Mouse (Mus musculus) thymus, postnatal 10 days (tissue): ENCODE data around the gene Ciao2b.
"Not testable (repeated sequence)": the region's sequence is repeated elsewhere in the genome, so short reads cannot be mapped to it uniquely, and the experiment has no call there.

Source experiments
- DNase-seq, 2 experiments: peaks; one replicate each; pipeline ENCODE4 v3.0.0; 2021; ENCODE audit warnings: low spot score in 2 of 2

Gene Ciao2b

GRCm38 (mm10) chr8:104641426-104642323 lies at the start of gene Ciao2b:
Gene Ciao2b, minus strand, starts transcription at chr8:104641965.
- peak; percentile 81 for DNase-seq

DNA sequence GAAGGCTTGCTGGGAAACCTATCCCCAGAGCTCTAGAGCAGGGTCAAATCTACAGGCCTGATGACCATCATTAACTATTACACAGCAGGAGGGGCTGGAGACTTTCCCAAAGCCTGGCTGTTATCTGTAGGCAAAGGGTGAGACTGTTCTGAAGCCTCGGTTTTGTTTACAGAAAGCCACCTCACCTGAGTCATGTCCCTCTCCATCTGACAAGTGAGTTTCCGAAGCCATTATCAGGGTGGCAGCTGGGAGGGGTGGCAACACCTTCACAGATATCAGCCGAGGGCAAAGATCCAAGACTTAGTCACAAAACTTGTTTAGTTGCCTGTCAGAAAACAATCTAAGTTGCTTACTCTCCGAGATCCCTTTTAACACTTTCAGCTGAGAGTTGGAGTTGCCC lies 46.7 kb upstream of the Ciao2b start:
- no peak for DNase-seq

DNA sequence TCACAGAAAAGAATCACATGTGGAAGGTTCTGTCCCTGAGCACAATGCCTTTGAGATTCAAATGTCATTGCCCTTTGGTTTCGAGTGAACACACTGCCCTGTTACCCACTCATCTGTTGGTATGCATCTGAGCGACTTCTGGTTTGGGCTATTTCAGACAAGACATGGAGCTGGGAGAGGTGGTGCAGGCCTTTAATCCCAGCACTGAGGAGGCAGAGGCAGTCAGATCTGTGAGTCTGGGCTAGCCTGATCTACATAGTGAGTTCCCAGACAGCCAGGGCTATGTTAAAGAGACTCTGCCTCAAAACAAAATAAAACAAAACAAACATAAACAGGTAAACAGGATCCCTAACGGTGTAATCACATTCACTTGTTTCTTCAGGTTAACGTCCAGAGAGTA lies 13.8 kb upstream of the Ciao2b start:
- DNase-seq, result no peak

DNA sequence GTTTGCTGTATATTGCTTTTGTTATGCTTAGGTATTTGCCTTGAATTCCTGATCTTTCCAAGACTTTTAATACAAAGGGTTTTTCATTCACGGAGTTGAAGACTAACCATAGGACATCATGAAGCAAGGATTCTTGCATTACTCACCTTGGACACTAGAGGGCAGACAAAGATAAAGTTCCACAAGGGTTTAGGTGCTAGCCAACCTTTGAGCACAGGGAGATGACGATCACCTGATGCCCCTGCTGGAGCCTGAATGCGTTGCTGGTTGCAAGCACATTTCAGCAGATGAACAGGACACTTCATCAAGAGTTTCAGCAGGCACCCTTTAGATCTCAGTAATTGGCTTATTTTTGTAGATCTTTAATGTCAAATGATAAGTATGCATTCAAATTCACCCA lies 13.2 kb upstream of the Ciao2b start:
- peak; percentile 62 to 80 for DNase-seq

GRCm38 (mm10) chr8:104644187-104644586 lies 2.4 kb upstream of the Ciao2b start:
- DNase-seq, result not testable (repeated sequence)

DNA sequence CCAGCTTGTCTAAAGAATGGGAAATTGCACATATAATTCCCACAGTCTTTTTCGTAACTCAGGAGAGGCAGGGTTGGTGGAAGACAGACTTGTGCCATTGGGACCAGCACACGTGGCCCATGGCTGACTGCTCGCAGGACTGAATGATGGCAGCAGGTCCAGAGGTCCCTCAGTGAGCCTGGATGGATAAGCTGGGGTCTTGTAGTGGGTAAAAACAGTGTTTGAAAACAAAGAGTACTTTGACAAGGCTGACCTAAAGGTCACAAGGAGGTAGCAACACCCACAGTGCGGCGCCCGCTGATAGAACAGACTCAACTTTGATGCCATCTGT lies 524 bp upstream of the Ciao2b start:
- DNase-seq, result peak in 1 of 2 experiments; percentile 2

DNA sequence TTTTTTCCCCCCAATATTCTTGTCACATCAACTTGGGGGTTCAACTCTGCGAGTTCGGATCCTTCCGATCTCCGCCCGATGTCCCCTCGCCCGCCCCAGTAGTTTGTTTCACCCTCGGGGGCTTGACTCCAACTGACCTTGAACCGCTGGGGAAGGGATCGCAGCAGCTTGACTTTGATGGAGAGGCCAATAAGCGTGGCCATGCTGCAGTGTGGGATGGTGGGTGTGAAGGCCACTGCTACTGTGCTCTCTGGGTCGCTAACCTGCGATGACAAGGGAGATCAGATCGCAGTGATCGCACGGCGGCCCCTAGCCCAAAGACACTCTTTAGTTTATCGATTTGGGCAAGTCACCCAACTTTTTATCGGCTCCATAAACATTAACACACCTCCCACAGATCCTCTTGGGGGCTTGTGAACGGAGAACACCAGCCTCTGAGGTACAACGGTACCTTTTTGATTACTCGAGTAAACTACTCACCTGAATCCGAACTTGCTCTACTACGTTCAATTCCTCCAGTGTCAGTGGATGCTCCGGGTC lies 864 bp downstream of the Ciao2b start:
- peak; percentile 3 to 5 for DNase-seq

DNA sequence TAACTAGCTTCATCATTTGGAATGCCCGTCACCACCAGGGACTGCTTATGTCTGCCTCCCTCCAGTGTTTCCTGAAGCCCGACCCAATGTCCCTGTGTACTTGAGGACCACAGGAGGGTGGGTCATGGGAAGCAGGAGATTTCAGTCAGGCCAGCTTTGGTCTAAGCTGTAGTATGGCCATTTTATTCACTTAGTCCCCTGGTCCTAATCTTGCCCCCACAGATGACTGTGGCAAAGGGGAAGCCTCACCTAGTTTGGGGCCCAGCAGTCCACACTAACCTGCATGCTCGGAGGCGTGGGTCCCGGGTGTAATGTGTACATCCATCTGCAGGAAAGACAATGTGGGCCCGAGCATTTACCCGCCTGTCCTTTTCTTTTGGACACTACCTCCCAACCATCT lies 1.5 kb downstream of the Ciao2b start:
- DNase-seq, result peak in 1 of 2 experiments; percentile 2

DNA sequence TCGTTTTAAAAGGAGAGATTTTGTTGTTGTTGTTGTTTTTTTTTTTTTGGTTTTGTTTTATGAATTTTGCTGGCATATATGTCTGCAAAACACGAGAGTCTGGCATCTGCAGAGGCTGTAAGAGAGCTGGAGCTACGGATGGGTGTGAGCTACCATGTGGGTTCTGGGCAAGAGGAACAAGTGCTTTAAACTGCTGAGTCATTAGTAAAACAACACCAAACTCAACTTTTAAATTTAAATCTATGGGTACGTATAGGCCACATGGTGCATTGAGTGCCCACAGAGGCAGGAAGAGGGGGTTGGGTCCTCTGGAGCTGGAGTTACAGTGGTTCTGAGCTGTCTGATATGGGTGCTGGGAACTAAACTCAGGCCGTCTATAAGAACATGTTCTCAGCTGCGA lies 3.8 kb downstream of the Ciao2b start:
- DNase-seq, result no peak

DNA sequence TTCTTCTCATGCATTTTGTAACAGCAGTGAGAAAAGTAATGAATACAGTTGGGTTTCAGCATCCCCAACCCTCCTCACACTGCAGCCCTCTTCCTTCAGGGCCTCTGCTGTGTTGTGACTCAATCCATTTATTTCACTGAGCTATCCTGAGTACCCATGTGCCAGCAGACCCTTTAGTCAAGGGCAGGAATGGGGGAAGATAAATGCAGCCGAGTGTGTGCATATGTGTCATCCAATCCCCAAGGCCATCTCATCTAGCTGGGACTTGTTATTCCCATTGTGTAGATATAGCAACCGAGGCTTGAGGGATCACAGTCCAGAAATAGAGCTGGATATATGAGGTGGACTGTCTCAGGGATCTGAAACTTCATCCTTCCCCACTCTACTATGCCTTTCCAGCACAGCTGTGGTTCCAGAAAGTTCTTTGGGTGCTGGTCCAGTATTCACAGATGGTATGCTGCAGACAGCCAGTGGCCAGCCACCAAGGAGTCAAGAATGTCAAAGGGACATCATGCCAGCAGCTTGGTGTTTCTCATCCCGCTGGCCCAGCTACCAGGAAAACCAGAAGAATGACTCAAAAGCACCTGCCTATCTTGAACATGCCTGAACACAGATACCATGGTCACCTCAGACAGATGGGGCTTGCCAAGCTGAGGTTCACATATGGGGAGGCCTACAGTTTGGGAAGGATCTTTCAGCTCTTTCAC lies 6.6 kb downstream of the Ciao2b start:
- no peak for DNase-seq

- DNase-seq, result no peak
Measured at GRCm38 (mm10) chr8:104633156-104633744, 8.5 kb downstream of the Ciao2b start.

DNA sequence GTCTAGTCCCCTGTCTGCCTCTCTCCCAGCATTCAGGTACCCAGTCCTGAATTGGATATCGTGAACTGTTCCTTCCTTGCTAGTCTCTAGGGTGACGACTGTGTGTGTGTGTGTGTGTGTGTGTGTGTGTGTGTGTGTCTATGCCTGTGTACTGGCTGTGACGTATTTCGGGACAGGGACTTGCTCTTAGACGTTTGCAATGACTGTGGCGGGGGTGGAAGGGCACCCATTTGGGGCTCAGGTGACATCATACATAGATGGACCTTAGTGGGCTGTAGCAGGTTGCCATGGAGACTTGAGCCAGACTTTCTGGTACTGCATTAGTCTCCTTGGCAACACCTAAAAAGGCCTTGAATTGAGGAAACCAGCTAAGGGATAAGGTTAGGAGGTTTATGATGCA lies 9.3 kb downstream of the Ciao2b start:
- no peak for DNase-seq

DNA sequence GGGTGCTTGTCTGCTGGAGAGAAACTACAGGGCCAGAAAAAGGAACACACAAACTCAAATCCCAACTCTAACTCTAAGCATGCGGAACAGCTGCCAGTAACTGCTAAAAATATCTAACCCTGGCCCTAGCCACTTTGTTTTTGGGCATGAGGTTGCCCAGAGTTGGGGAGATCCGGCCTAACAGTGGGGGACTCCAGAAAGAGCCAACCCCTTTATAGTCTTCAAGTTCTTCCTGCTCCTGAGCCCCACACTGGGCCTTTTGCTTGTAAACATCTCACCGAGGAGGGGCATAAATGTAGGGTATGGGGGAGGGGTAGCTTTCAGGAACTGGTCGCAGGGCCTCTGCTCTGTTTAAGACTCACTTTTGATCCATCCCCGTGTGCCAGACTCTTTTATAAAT lies 9.8 kb downstream of the Ciao2b start:
- DNase-seq, result no peak

DNA sequence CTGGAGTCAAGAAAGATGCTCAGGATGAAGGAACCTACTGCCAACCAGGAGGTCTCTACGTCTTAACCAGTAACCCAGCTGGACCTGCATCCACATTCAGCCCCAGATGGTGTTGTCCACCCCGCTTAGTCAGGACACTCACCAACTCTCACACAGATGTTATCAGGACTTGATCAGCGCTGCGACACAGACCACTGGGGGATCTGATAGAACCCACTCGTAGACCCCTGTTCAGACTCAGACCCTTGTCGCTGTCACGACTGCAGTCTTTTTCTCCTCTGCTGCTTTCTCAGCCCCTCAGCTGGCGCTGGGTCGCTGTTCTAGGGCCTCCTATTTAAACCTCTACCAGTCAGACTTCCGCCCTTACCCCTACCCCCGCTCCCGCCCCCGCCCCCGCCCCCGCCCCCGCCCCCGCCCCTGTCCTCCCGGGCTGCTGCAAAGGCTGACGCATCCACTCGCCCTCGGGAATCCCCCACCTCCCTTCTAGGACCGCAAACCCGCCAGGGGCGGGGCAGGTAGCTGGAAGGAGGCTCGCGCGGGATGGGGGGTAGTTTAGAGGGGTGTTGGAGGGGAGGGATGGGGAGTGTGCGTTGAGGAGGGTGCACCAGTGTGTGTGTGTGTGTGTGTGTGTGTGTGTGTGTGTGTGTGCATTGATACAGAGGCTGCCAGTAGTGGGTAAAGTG lies 10.6 kb downstream of the Ciao2b start, which contains the start of gene Rrad:
Gene Rrad (minus strand): TSS at position 347 of the 683 bp plus-strand sequence.
- peak; percentile 69 to 81 for DNase-seq

- peak; percentile 19 to 30 for DNase-seq
Measured at GRCm38 (mm10) chr8:104630574-104630973, 11.2 kb downstream of the Ciao2b start.

- no peak for DNase-seq
Measured at GRCm38 (mm10) chr8:104630111-104630479, 11.7 kb downstream of the Ciao2b start.

GRCm38 (mm10) chr8:104629306-104630110 lies 12.3 kb downstream of the Ciao2b start:
- DNase-seq, result no peak

GRCm38 (mm10) chr8:104628402-104628801 lies 13.4 kb downstream of the Ciao2b start:
- no peak for DNase-seq

DNA sequence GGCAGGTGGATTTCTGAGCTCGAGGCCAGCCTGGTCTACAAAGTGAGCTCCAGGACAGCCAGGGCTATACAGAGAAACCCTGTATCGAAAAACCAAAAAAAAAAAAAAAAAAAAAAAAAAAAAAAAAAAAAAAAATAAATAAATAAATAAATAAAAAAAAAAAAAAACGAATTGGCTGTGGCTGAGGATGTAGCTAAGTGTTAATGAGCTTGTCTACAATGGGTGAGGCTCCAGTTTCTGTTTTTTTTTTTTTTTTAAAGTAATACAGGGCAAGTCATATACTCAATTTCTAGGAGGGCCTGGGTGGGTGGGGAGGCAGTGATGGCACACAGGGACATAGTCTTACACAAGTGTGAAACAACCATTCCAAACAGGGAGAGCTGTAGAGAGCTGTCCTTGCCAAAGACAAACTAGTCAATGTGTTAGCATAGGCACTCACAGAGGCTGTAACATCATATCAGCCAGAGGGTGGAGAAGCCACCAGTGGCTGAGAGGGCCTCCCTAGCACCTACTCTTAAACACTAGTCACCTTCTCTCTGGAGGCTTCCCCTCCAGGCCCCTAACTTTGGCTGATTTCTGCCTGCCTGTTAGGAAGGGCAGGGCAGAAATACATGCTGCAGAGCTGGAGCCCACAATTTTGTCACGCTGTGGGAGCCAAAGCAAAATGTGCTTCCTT lies 14.6 kb downstream of the Ciao2b start:
- no peak for DNase-seq

GRCm38 (mm10) chr8:104624161-104624560 lies 17.6 kb downstream of the Ciao2b start, which contains the start of gene Cdh16:
Gene Cdh16, minus strand, starts transcription at chr8:104624396.
- DNase-seq, result no peak
